Mouse (Mus musculus) heart, adult 2 months (tissue): ENCODE data around the gene Pld4.

Source experiments
- CTCF ChIP-seq: fragments of 200-600 bp; IDR thresholded peaks from 2 replicates; pipeline ENCODE4 v1.8.1; 2022; ENCODE audit warnings: antibody characterized with exemption, mild to moderate bottlenecking, moderate library complexity
- EP300 ChIP-seq: fragments of 200-500 bp; IDR thresholded peaks from 2 replicates; pipeline ENCODE4 v1.6.1; 2011; ENCODE audit warnings: low read depth, low read length, control low read depth; ENCODE audit not compliant: insufficient read depth
- POLR2A ChIP-seq: fragments of 200-500 bp; IDR thresholded peaks from 2 replicates; pipeline ENCODE4 v1.6.1; 2011; ENCODE audit warnings: mild to moderate bottlenecking, low read depth, low read length, control low read depth; ENCODE audit not compliant: insufficient read depth

- no peak for TF ChIP-seq POLR2A
- no peak for TF ChIP-seq CTCF
- no peak for TF ChIP-seq EP300
These were observed 1.6 kb downstream of the Pld4 start for GRCm38 (mm10) chr12:112762018-112762417.
